Mouse (Mus musculus) lung, adult 2 months (tissue): ENCODE results near the gene Slfn4.

ENCODE experiments used
- CTCF ChIP-seq: fragments of 200-500 bp; IDR thresholded peaks from 2 replicates; pipeline ENCODE4 v1.5.1; 2011; ENCODE audit warnings: mild to moderate bottlenecking, low read length, control low read depth; ENCODE audit not compliant: insufficient read depth
- POLR2A ChIP-seq: fragments of 200-500 bp; IDR thresholded peaks from 2 replicates; pipeline ENCODE4 v1.6.1; 2011; ENCODE audit warnings: low read depth, mild to moderate bottlenecking, control low read depth, low read length, borderline replicate concordance; ENCODE audit errors: extremely low read depth

GRCm38 (mm10) chr11:83230966-83231365 lies 56.0 kb downstream of the Slfn4 start:
- TF ChIP-seq POLR2A: no peak
- no peak for TF ChIP-seq CTCF
